ENCODE assay signal across 10 mouse cellular contexts in genomic region chr11:118729373-118729772, GRCm38 (mm10).
DNase-seq lines count a peak whose midpoint lies in the region; ATAC-seq and TF ChIP-seq lines count a peak whose summit lies in the region.
"Had no signal": no experiment of that assay in that cellular context is flagged by ENCODE, and none has a peak within 500 bp of the region (broad histone marks: within the 10 kb centered on the region; RNA-seq: fewer than 3 reads in every experiment).

No protein-coding gene starts in this region.

- 38% methylated on average over 8 of the region's 8 CpGs for WGBS in kidney, embryonic 16.5 days
- whole genome bisulfite sequencing in embryonic facial prominence, embryonic 10.5 days, result 51% methylated on average over 8 of the region's 8 CpGs
- 52% methylated on average over 8 of the region's 8 CpGs for WGBS in thymus, adult 2 months

- no peak overlapping the region for H3K4me2 ChIP-seq in kidney, embryonic 16.5 days (replicated peaks; ENCODE audit: low read depth, low read length)

- ATAC-seq in kidney, embryonic 16.5 days (ENCODE audit: low FRiP score, low TSS enrichment), result no peak; the same call in 1 of the 2 replicates
- ATAC-seq: liver, postnatal 0 days had no signal

- no peak overlapping the region for H3K27ac ChIP-seq in kidney, embryonic 16.5 days (ENCODE audit: low read length)
- H3K27ac ChIP-seq in embryonic facial prominence, embryonic 10.5 days (replicated peaks), result peak overlapping the region; percentile 44; the same call in 1 of the 2 replicates
- no peak overlapping the region for H3K27ac ChIP-seq in thymus, adult 2 months (ENCODE audit: control insufficient read depth, insufficient read depth, low read length)

- no peaks in the 10 kb centered on the region for H3K27me3 ChIP-seq in kidney, embryonic 16.5 days (ENCODE audit: insufficient read depth, low read length)
- H3K27me3 ChIP-seq in embryonic facial prominence, embryonic 10.5 days (replicated peaks; ENCODE audit: low read depth, poor library complexity, severe bottlenecking), result 0 out of 2 replicates have a peak, but pooled peaks cover 3% of the 10 kb centered on the region
- H3K27me3 ChIP-seq in thymus, adult 2 months (ENCODE audit: control insufficient read depth, insufficient read depth, low read length), result no peaks in the 10 kb centered on the region

- intact Hi-C loops in heart, postnatal 10 days (cut with DNase I), result no loop called here

- H3K4me1 ChIP-seq in kidney, embryonic 16.5 days (ENCODE audit: insufficient read depth, low read length), result 0 out of 2 replicates have a peak, but pooled peaks cover 3% of the 10 kb centered on the region
- H3K4me1 ChIP-seq in embryonic facial prominence, embryonic 10.5 days, result peaks cover 39% of the 10 kb centered on the region
- no peaks in the 10 kb centered on the region for H3K4me1 ChIP-seq in thymus, adult 2 months (replicated peaks; ENCODE audit: control insufficient read depth, insufficient read depth, low read length)

- peak; percentile 21 for DNase-seq in kidney, adult 11 months
- DNase-seq in embryonic facial prominence, embryonic 10.5 days (ENCODE audit: low spot score), result no peak
- peak; percentile 72 to 79 for DNase-seq in heart, postnatal 10 days
- DNase-seq in lung, postnatal 4 days, result peak; percentile 87 to 95
- DNase-seq in ovary, postnatal 10 days (ENCODE audit: low spot score), result no peak
- DNase-seq in frontal cortex, postnatal 36 days (ENCODE audit: low spot score in 2 of 2), result no peak
- DNase-seq in thymus, adult 2 months, result no peak
- DNase-seq: liver, postnatal 0 days had no signal

- no peaks in the 10 kb centered on the region for H3K9me3 ChIP-seq in kidney, embryonic 16.5 days (ENCODE audit: low read length)
- no peaks in the 10 kb centered on the region for H3K9me3 ChIP-seq in embryonic facial prominence, embryonic 10.5 days

- H3K9ac ChIP-seq in kidney, embryonic 16.5 days (replicated peaks; ENCODE audit: low read length), result no peak overlapping the region
- H3K9ac ChIP-seq: liver, postnatal 0 days had no signal

- TF ChIP-seq CTCF in thymus, adult 2 months (IDR thresholded peaks at IDR 0.05; ENCODE audit: borderline replicate concordance, control insufficient read depth, extremely low read depth, insufficient read depth, low read length, poor library complexity), result no peak

- TF ChIP-seq POLR2A in thymus, adult 2 months (IDR thresholded peaks at IDR 0.05; ENCODE audit: control insufficient read depth, extremely low read depth, insufficient read depth, low read length, poor library complexity), result no peak

- no peaks in the 10 kb centered on the region for H3K36me3 ChIP-seq in kidney, embryonic 16.5 days (ENCODE audit: insufficient read depth, low read length)
- no peaks in the 10 kb centered on the region for H3K36me3 ChIP-seq in embryonic facial prominence, embryonic 10.5 days (replicated peaks)
- no peaks in the 10 kb centered on the region for H3K36me3 ChIP-seq in thymus, adult 2 months (ENCODE audit: control insufficient read depth, insufficient read depth, low read length)

- no peak overlapping the region for H3K4me3 ChIP-seq in kidney, embryonic 16.5 days (ENCODE audit: low read length)
- no peak overlapping the region for H3K4me3 ChIP-seq in embryonic facial prominence, embryonic 10.5 days
- no peak overlapping the region for H3K4me3 ChIP-seq in thymus, adult 2 months (ENCODE audit: control insufficient read depth, insufficient read depth, low read length)
- H3K4me3 ChIP-seq: erythroblast, embryonic 14.5 days had no signal

Comparison
In these comparisons a context has a peak if more than half of its experiments do, and no peak if none do; other contexts are left out.
1. DNase-seq: peak in kidney, adult 11 months (single experiment), heart, postnatal 10 days (2 of 2) and lung, postnatal 4 days (2 of 2); none in embryonic facial prominence, embryonic 10.5 days (single experiment), ovary, postnatal 10 days (single experiment), frontal cortex, postnatal 36 days (0 of 2) and thymus, adult 2 months (single experiment).